Mouse (Mus musculus): ENCODE results near the gene Acaa1a.

The Acaa1a gene

GRCm38 (mm10) chr9:119390214-119390613 lies 50.7 kb downstream of the Acaa1a start:
- no peak for DNase-seq (ENCODE audit: low spot score)

GRCm38 (mm10) chr9:119394808-119395207 lies 55.3 kb downstream of the Acaa1a start:
- DNase-seq (ENCODE audit: low spot score), result no peak

Measured in spleen, adult 12 weeks (tissue).